Mouse (Mus musculus): ENCODE measurements at regions not wholly inside any gene's neighbourhood (a gene's known extent, or its start where the extent isn't known, plus 50 kb on each side); places are given as distances from the start of the nearest gene placed in this dataset.

- TF ChIP-seq CTCF (conservative IDR thresholded peaks at IDR 0.05; ENCODE audit: insufficient read depth, insufficient read length, low read depth, low read length) (peak; percentile 64), POLR2A (IDR thresholded peaks at IDR 0.05; ENCODE audit: low read depth, low read length) (no peak)
These were observed 255.4 kb downstream of the Diras2 start for GRCm38 (mm10) chr13:52275675-52276074.
